Mouse (Mus musculus): Measurements from ENCODE around the gene Mycbp2.
A peak's percentile ranks its signal among the peaks of the same experiment; 100 is the strongest.

Mycbp2 gene

GRCm38 (mm10) chr14:103070790-103071189, 275.8 kb downstream of the Mycbp2 start:
- no peak for DNase-seq

- DNase-seq = peak; percentile 97
Observed at GRCm38 (mm10) chr14:103069864-103070611, 276.6 kb downstream of the Mycbp2 start, which contains the start of gene Cln5. Cln5 (plus strand) TSS chr14:103070216.

- no peak for DNase-seq
Observed at GRCm38 (mm10) chr14:103069465-103069863, 277.1 kb downstream of the Mycbp2 start.

- DNase-seq = peak; percentile 82
Observed at GRCm38 (mm10) chr14:103065294-103066167, 281.1 kb downstream of the Mycbp2 start.
